Mouse (Mus musculus) regulatory T cell (primary cell): ENCODE results near the gene Lars2.
"Not testable (repeated sequence)": the region's sequence is repeated elsewhere in the genome, so short reads cannot be mapped to it uniquely, and the experiment has no call there.

Experiments
- in situ Hi-C: fragments of 300-600 bp; cut with MboI, MseI; formaldehyde crosslinking; loops from one replicate; pipeline ENCODE4 v1.15.1; 2025; ENCODE audit warnings: high pct_unique_total_duplicates

The Lars2 gene

DNA sequence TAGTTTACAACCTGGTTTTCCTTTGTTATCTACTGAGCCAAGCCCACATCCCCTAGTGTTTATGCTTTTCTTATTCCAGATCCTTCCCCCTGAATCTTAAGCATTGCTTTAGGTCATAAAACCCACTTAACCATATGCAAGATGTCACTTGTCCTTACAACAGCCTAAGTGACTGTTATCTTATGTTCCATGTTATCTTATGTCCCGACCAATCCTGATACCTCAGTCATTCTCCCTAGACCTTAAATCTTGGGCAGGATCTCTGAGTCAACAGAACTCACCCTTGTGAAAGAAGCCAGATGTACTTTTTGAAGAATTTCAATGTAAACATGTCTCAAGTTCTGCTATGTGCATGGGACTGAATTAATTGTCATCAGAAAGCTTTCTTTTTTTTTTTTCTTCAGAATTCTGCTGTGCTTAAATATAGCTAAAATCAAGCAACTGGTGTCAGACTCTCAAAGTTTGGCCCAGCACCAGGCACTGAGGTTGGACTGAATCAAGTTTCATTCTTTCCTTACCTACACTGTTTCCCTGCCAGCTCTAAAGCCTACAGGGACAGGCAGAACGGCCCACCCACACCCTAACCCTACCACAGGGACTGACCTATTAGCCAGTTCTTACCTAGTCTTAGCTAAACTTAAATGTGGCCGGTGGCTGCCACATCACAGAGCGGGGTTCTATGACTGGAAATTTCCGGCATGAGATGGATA is 24.6 kb downstream of the Lars2 start:
- in situ Hi-C loops = no loop called here

GRCm38 (mm10) chr9:123394856-123395255 is 28.1 kb downstream of the Lars2 start:
- in situ Hi-C loops = no loop called here

- in situ Hi-C loops = no loop called here
These were observed 31.0 kb downstream of the Lars2 start for GRCm38 (mm10) chr9:123397701-123398100.

DNA sequence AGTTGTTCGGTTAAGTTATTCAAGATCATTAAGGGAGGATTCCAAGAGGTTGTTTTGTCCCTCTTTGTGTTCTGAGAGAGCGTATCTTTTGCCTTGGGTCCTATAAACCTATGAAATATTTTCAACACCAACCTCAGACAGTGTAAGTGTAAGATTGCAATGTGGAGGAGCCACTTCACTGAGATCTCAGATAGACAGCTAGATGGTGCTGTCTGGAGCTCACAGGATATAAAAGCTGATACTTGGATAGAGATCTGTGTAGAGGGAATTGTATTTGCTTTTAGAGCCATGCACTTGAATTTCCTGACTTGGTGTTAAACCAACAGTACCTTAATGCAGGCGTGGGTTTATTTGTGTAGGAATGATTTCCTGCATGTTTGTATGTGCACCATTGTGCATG is 35.5 kb downstream of the Lars2 start:
- in situ Hi-C loops = loop anchor here (10.0 kb wide), 1 partner anchor 657 kb away; the partner anchor contains the start of gene Topaz1

GRCm38 (mm10) chr9:123403031-123403430 is 36.3 kb downstream of the Lars2 start:
- in situ Hi-C loops = loop anchor here (10.0 kb wide), 1 partner anchor 658 kb away; the partner anchor contains the start of gene Topaz1

DNA sequence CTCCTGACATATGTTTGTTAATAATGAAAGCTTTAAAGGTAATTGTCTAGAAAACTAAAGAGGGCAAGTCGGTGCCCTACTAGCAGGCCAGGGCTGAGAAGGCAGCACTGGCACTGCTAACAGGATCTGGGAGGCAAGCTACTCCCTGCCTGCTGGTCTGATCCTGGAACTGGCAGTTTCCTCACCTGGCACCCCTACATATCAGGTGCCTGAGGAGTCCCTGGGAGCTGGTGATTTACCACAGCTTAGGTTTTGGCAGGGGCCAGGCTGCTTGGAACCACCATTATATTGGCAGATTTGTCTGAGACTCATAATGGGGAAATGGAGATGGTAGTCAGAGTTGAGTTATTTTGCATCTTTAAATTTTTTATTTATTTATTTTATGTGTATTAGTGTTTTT is 38.5 kb downstream of the Lars2 start:
- in situ Hi-C loops = loop anchor here (10.0 kb wide), 1 partner anchor 660 kb away; the partner anchor contains the start of gene Topaz1

DNA sequence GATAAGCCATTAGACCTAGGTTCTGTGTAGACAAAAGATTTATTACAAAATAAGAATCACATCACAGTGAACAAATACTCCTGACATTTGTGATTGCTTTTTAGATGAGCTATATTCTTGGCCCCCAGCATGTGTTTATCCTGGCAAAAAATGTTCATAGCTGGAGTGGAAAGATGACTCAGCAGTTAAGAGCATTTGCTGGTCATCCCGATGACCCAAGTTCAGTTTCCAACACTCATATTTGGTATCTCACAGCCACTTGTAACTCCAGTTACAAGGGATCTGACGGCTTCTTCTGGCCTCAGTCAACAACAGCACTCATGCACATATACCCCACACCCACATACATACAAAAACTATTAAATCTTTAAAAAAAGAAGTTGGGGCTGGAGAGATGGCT is 42.0 kb downstream of the Lars2 start:
- in situ Hi-C loops = loop anchor here (10.0 kb wide), 1 partner anchor 664 kb away; the partner anchor contains the start of gene Topaz1

DNA sequence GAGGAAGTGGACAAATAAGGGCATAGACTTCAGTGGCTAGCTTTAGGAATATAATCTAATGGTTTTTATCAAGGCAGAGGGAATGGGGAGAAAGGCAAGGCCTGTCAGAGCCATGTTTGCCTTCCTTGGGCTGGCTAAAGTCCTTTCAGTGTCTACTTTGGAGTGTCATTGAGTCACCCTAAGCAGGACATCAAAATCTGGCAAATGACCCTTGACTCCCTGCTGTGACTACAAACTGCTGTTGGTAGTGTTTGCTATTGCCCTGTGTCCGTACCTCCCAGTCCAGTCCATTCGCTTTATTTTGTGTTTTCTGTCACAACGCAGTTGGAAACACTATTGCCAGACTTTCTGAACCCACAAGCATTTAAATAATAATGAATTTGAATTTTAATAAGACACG is 63.1 kb downstream of the Lars2 start:
- in situ Hi-C loops = no loop called here

DNA sequence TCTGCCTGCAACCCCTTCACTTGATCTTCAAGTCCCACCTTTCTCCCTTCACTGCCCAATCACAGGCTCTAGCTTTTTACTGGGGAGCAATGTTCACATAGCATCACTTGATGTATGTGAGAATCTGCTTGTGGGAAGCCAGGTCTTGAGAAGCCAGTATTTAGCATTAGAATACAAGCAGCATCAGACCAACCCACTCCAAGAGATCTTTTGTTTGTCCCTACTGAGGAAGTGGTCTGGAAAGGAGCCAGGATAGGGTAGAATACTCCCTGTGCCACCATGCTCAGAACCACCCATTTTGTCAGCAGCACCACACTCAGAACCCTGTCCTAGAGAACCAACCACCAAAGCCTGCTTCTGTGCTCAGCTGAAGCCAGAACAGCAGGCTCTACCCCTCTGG is 64.2 kb downstream of the Lars2 start:
- in situ Hi-C loops = no loop called here

- in situ Hi-C loops = loop anchor here (5.0 kb wide), 1 partner anchor 181 kb away; no protein-coding TSS in a partner anchor
These were observed 71.5 kb downstream of the Lars2 start for GRCm38 (mm10) chr9:123438223-123438622.

DNA sequence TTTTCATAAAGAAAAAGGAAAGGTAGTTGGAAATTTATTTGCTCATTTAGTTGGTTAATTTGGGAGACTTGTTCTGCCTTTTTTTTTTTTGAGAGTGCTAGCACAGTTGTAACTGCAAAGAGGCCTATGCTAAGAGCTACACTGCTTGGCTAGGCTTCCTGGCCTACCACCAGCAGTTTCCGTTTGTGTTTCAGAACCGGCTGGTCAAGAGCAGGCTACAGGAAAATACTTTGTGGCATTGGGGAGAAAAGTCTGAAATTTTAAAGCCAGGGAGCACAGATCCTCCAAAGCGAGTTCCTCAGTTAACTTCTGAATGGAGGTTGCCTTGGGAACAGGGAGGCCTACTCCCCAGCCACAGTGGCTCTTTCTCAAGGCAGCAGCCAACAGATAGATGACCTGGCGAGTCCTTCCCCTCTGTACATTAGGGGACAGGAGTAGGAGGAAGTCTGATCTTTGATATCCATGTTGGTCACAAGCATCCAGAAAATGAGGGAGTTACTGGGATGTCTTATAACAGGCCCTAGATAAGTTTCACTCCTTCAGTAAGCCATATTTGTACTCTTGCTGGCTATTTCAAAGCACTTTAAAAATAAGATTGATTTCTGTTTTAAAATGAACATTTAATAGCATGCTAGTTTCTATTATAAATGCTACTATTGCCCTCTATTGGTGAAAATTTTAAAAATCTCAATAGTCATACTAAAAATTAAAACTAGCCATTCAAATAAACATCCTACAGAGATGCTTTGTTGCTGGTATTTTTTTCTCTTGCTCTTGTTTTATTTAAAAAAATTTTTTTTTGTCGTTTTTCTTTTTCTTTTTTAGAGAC is 73.7 kb downstream of the Lars2 start:
- in situ Hi-C loops = no loop called here

DNA sequence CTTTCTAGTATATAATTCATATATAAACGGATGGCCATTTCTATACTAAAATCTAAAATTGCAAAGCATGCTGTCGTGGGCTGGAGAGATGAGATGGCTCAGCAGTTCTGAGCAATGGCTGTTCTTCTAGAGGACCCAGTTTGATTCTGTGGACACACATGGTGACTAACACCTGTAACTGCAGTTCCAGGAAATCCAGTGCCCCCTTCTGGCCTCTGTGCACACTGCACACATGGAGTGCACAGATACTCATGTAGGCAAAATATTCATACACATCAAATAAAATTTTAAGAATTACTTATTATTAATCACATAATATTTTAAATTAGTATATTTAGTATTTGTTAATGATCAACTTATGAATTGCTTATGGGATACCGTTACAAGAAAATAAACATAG is 80.4 kb downstream of the Lars2 start:
- in situ Hi-C loops = not testable (repeated sequence)

DNA sequence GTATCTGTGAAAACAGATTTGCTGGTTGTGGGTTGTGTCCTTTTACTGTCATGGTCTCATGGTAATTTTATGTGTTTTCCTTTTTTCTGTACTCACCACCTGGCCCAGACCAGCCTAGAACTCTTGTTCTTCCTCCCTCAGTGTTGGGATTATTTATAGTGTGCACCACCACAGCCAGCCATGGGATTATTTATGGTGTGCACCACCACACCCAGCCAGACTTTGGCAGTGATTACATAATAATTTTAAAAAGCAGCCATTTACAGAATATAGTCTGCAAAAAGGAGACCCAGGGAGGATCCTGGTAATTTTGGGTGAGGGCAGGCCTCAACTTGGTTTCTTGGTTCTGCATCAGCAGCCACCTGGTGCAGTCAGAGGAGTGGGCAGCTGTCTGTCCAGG is 81.9 kb downstream of the Lars2 start:
- in situ Hi-C loops = no loop called here

GRCm38 (mm10) chr9:123450174-123450573 is 83.4 kb downstream of the Lars2 start:
- in situ Hi-C loops = loop anchor here (5.0 kb wide), 2 partner anchors 72 to 293 kb away; no protein-coding TSS in a partner anchor

GRCm38 (mm10) chr9:123451772-123452171 is 85.0 kb downstream of the Lars2 start:
- in situ Hi-C loops = loop anchor here (5.0 kb wide), 2 partner anchors 71 to 294 kb away; no protein-coding TSS in a partner anchor

GRCm38 (mm10) chr9:123456634-123457602 is 90.2 kb downstream of the Lars2 start:
- in situ Hi-C loops = no loop called here

- in situ Hi-C loops = no loop called here
These were observed 90.9 kb downstream of the Lars2 start for GRCm38 (mm10) chr9:123457603-123458002.

DNA sequence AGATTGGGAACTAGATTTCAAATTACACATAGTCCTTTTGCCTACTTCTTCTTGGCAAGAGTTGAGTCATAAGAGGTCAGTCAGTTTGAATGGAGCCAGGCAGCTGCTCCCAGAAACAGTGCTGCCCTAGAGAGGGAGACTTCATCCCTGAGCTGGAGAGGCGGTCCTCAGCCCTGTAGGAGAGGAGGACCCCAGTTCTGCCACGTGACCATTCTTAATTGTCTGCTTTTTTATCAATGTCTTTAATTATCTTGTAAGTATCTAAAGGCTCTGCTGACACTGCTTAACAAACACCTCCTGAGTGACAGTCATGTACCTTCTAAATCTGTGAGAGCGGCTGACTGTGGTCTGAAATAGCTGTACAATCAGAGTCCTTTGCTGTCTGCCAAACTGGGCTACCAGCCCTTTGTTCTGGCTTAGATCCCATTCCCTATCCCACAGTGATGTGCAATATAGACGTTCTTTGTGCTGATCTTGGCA is 100.5 kb downstream of the Lars2 start:
- in situ Hi-C loops = no loop called here

DNA sequence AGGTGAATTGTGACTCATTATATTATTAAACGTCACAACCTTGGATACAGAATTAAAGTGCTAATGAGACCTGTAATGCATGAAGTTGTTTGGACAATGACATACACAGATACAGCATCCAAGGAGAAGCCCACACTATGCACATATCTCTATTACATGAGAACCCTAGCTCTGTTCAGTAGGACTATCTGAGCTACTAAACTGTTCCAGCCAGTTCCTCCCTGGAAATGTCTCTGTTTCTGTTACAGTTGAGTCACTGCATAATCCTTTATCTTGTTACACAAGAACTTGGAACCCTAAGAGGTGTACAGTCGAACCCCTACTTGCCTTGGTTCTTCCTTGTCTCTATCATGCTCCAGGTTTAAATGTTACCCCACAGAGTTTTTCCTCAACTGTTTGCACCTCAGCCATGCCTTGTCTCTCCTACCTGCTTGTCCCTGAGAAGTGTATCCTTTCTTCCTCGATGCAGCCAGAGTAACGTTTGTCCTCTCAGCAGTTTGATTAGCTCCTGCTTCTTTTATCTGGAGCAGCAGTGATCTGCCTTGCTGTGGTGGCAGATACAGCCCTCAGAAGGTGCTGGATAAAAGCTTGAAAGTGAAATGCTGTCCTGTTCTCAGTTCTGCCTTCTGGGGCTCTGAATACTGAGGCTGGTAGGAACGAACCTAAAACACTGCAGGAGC is 101.8 kb downstream of the Lars2 start:
- in situ Hi-C loops = no loop called here

- in situ Hi-C loops = no loop called here
These were observed 102.4 kb downstream of the Lars2 start for GRCm38 (mm10) chr9:123469087-123469486.

GRCm38 (mm10) chr9:123473377-123473776 is 106.7 kb downstream of the Lars2 start:
- in situ Hi-C loops = no loop called here
